Mouse (Mus musculus) lung, postnatal 0 days (tissue): ENCODE results near the gene Sdk1. TPM values are rescaled to one million over a fixed set of nuclear protein-coding genes. Genes with fewer than 3 reads are reported as not detected.

Experiments used
- ATAC-seq: fragments of 200-750 bp; cut with Nextera tagmentation; 2 replicates; pipeline ENCODE4 v1.8.0; 2017; ENCODE audit warnings: moderate library complexity
- DNase-seq: peaks from one replicate; pipeline ENCODE4 v3.0.0-alpha.2; 2016; ENCODE audit warnings: low spot score
- H3K27ac ChIP-seq: fragments of 300-500 bp; sonication (generic); 2 replicates; pipeline ENCODE4 v1.5.1; 2014; ENCODE audit warnings: antibody characterized with exemption, mild to moderate bottlenecking, low read length, mixed read lengths
- H3K27me3 ChIP-seq: fragments of 300-500 bp; sonication (generic); replicated peaks from 2 replicates; pipeline ENCODE4 v1.6.1; 2014; ENCODE audit warnings: low read length, mixed read lengths; ENCODE audit not compliant: insufficient read depth
- H3K36me3 ChIP-seq: fragments of 300-500 bp; sonication (generic); 2 replicates; pipeline ENCODE4 v1.6.1; 2014; ENCODE audit warnings: low read length, mixed read lengths; ENCODE audit not compliant: insufficient read depth
- H3K4me1 ChIP-seq: fragments of 300-500 bp; sonication (generic); 2 replicates; pipeline ENCODE4 v1.6.1; 2014; ENCODE audit warnings: antibody characterized with exemption, low read depth, low read length, mixed read lengths; ENCODE audit not compliant: insufficient read depth
- H3K4me2 ChIP-seq: fragments of 300-500 bp; sonication (generic); replicated peaks from 2 replicates; pipeline ENCODE4 v1.6.1; 2014; ENCODE audit warnings: low read depth, mild to moderate bottlenecking, low read length, moderate library complexity, mixed read lengths
- H3K4me3 ChIP-seq: fragments of 300-500 bp; sonication (generic); 2 replicates; pipeline ENCODE4 v1.5.1; 2014; ENCODE audit warnings: low read depth, low read length
- H3K9ac ChIP-seq: fragments of 300-500 bp; sonication (generic); replicated peaks from 2 replicates; pipeline ENCODE4 v1.6.1; 2014; ENCODE audit warnings: low read depth, mild to moderate bottlenecking
- H3K9me3 ChIP-seq: fragments of 300-500 bp; sonication (generic); 2 replicates; pipeline ENCODE4 v1.6.1; 2016; ENCODE audit warnings: low read length, mixed read lengths
- CTCF ChIP-seq: IDR thresholded peaks from 2 replicates; pipeline ENCODE4 v1.5.1; 2016; ENCODE audit warnings: antibody characterized with exemption, mild to moderate bottlenecking
- EP300 ChIP-seq: IDR thresholded peaks from 2 replicates; pipeline ENCODE4 v1.6.1; 2016; ENCODE audit warnings: antibody characterized with exemption, mild to moderate bottlenecking, control low read depth
- WGBS: fragments of 180-500 bp; shearing (Covaris S2); extraction: QIAGEN DNeasy Blood & Tissue Kit; methylation state at CpG from one replicate; pipeline ENCODE4 v1.1.7; 2014; 5-methylcytosine and 5-hydroxymethylcytosine counted together
- polyA plus RNA-seq: library from polyadenylated mRNA; unstranded; fragments of >200 nt; fragmentation: Nextera tagmentation; extraction: Ambion mirVana; gene quantifications from 2 replicates; pipeline ENCODE4 v1.2.1, GENCODE M21; 2015

Gene Sdk1
- polyA plus RNA-seq, 1 experiment from 2014 or later = 0.19 TPM

- 79% methylated on average over 4 of the region's 4 CpGs for WGBS
- Histone ChIP-seq H3K4me3 (no peak overlapping the region), H3K36me3 (no peaks in the 10 kb centered on the region), H3K9me3 (no peaks in the 10 kb centered on the region), H3K27ac (no peak overlapping the region), H3K4me1 (no peaks in the 10 kb centered on the region), H3K27me3 (no peaks in the 10 kb centered on the region), H3K4me2 (no peak overlapping the region), H3K9ac (no peak overlapping the region)
- DNase-seq (no peak), ATAC-seq (no peak)
- TF ChIP-seq CTCF (no peak), EP300 (no peak)
These were observed 552.6 kb downstream of the Sdk1 start for GRCm38 (mm10) chr5:141793926-141794325.

GRCm38 (mm10) chr5:141823823-141824330, 582.6 kb downstream of the Sdk1 start:
- no peaks in the 10 kb centered on the region for H3K36me3 ChIP-seq
- ATAC-seq (no peak), DNase-seq (no peak)
- 45% methylated on average over 10 of the region's 10 CpGs for WGBS
- no peak overlapping the region for H3K27ac ChIP-seq
- no peak overlapping the region for H3K4me3 ChIP-seq
- no peaks in the 10 kb centered on the region for H3K4me1 ChIP-seq
- no peaks in the 10 kb centered on the region for H3K9me3 ChIP-seq
- no peak overlapping the region for H3K9ac ChIP-seq
- H3K27me3 ChIP-seq = no peaks in the 10 kb centered on the region
- TF ChIP-seq CTCF (no peak), EP300 (no peak)
- no peak overlapping the region for H3K4me2 ChIP-seq

- TF ChIP-seq CTCF (no peak), EP300 (no peak)
- no peak overlapping the region for H3K9ac ChIP-seq
- H3K4me2 ChIP-seq = no peak overlapping the region
- 58% methylated on average over 16 of the region's 16 CpGs for WGBS
- DNase-seq (no peak), ATAC-seq (no peak)
- H3K36me3 ChIP-seq = no peaks in the 10 kb centered on the region
- H3K9me3 ChIP-seq = no peaks in the 10 kb centered on the region
- no peak overlapping the region for H3K4me3 ChIP-seq
- no peak overlapping the region for H3K27ac ChIP-seq
- H3K4me1 ChIP-seq = no peaks in the 10 kb centered on the region
- no peaks in the 10 kb centered on the region for H3K27me3 ChIP-seq
These were observed 583.6 kb downstream of the Sdk1 start for GRCm38 (mm10) chr5:141824739-141825379.

GRCm38 (mm10) chr5:141835566-141835965, 594.3 kb downstream of the Sdk1 start:
- TF ChIP-seq CTCF = no peak
- no peak for TF ChIP-seq EP300
- Histone ChIP-seq H3K27ac (no peak overlapping the region), H3K4me1 (no peaks in the 10 kb centered on the region), H3K9ac (no peak overlapping the region), H3K27me3 (no peaks in the 10 kb centered on the region), H3K9me3 (no peaks in the 10 kb centered on the region), H3K36me3 (no peaks in the 10 kb centered on the region), H3K4me3 (no peak overlapping the region), H3K4me2 (no peak overlapping the region)
- 59% methylated on average over 6 of the region's 6 CpGs for WGBS
- DNase-seq (no peak), ATAC-seq (no peak)

GRCm38 (mm10) chr5:141836892-141837455, 595.7 kb downstream of the Sdk1 start:
- Histone ChIP-seq H3K4me2 (no peak overlapping the region), H3K9ac (no peak overlapping the region), H3K27me3 (no peaks in the 10 kb centered on the region), H3K4me3 (no peak overlapping the region), H3K27ac (no peak overlapping the region), H3K9me3 (no peaks in the 10 kb centered on the region), H3K4me1 (no peaks in the 10 kb centered on the region), H3K36me3 (no peaks in the 10 kb centered on the region)
- 63% methylated on average over 8 of the region's 8 CpGs for WGBS
- ATAC-seq (no peak), DNase-seq (no peak)
- TF ChIP-seq EP300 (no peak), CTCF (no peak)

GRCm38 (mm10) chr5:141844701-141845100, 603.4 kb downstream of the Sdk1 start:
- H3K4me2 ChIP-seq = no peak overlapping the region
- no peak overlapping the region for H3K9ac ChIP-seq
- H3K27me3 ChIP-seq = no peaks in the 10 kb centered on the region
- no peak overlapping the region for H3K27ac ChIP-seq
- no peaks in the 10 kb centered on the region for H3K36me3 ChIP-seq
- ATAC-seq = no peak
- H3K9me3 ChIP-seq = no peaks in the 10 kb centered on the region
- DNase-seq = no peak
- TF ChIP-seq CTCF = no peak
- no peak for TF ChIP-seq EP300
- no peaks in the 10 kb centered on the region for H3K4me1 ChIP-seq
- no peak overlapping the region for H3K4me3 ChIP-seq
- WGBS = 64% methylated on average over 4 of the region's 4 CpGs
